Mouse (Mus musculus) cerebral cortex, adult 2 months (tissue): ENCODE measurements around the gene Ctc1.

Source experiments
- WGBS: fragments of 180-500 bp; shearing (Covaris S2); methylation state at CpG from one replicate; pipeline ENCODE4 v1.1.7; 2018; 5-methylcytosine and 5-hydroxymethylcytosine counted together

Gene Ctc1

GRCm38 (mm10) chr11:69008182-69009121, 7.3 kb upstream of the Ctc1 start, which contains the start of gene Pfas:
TSS of gene Pfas (minus strand) at chr11:69008460.
- WGBS = 7% methylated on average over 38 of the region's 38 CpGs

- WGBS = 96% methylated on average over 1 of the region's 1 CpGs
Observed at GRCm38 (mm10) chr11:69009508-69009907, 6.2 kb upstream of the Ctc1 start.

- 88% methylated on average over 15 of the region's 15 CpGs for WGBS
Observed at GRCm38 (mm10) chr11:69010400-69011323, 5.0 kb upstream of the Ctc1 start.

- WGBS = 64% methylated on average over 2 of the region's 2 CpGs
Observed at GRCm38 (mm10) chr11:69011445-69011844, 4.3 kb upstream of the Ctc1 start.

GRCm38 (mm10) chr11:69012071-69012601, 3.6 kb upstream of the Ctc1 start:
- 1% methylated on average over 18 of the region's 18 CpGs for WGBS

- WGBS = 64% methylated on average over 3 of the region's 3 CpGs
Observed at GRCm38 (mm10) chr11:69016755-69017154, 1.0 kb downstream of the Ctc1 start.

- WGBS = 93% methylated on average over 3 of the region's 3 CpGs
Observed at GRCm38 (mm10) chr11:69026562-69026961, 10.9 kb downstream of the Ctc1 start.

GRCm38 (mm10) chr11:69028805-69029204, 13.1 kb downstream of the Ctc1 start:
- 73% methylated on average over 2 of the region's 2 CpGs for WGBS

- 70% methylated on average over 9 of the region's 9 CpGs for WGBS
Observed at GRCm38 (mm10) chr11:69033552-69033951, 17.8 kb downstream of the Ctc1 start.

- 94% methylated on average over 3 of the region's 3 CpGs for WGBS
Observed at GRCm38 (mm10) chr11:69034585-69034984, 18.9 kb downstream of the Ctc1 start.

- WGBS = 84% methylated on average over 9 of the region's 9 CpGs
Observed at GRCm38 (mm10) chr11:69035411-69035810, 19.7 kb downstream of the Ctc1 start.

GRCm38 (mm10) chr11:69035849-69036248, 20.1 kb downstream of the Ctc1 start:
- 1% methylated on average over 8 of the region's 8 CpGs for WGBS

GRCm38 (mm10) chr11:69036486-69037230, 20.9 kb downstream of the Ctc1 start:
- WGBS = 6% methylated on average over 20 of the region's 20 CpGs

GRCm38 (mm10) chr11:69037231-69038061, 21.7 kb downstream of the Ctc1 start:
- 1% methylated on average over 34 of the region's 34 CpGs for WGBS

GRCm38 (mm10) chr11:69038173-69038572, 22.5 kb downstream of the Ctc1 start:
- WGBS = 79% methylated on average over 5 of the region's 5 CpGs

GRCm38 (mm10) chr11:69045531-69046394, 30.1 kb downstream of the Ctc1 start, which contains the start of gene Aurkb:
TSS of gene Aurkb (plus strand) at chr11:69045647.
- 1% methylated on average over 54 of the region's 54 CpGs for WGBS

GRCm38 (mm10) chr11:69046395-69046774, 30.7 kb downstream of the Ctc1 start:
- WGBS = 17% methylated on average over 9 of the region's 9 CpGs

- WGBS = 87% methylated on average over 12 of the region's 12 CpGs
Observed at GRCm38 (mm10) chr11:69047592-69047991, 31.9 kb downstream of the Ctc1 start.

GRCm38 (mm10) chr11:69048151-69048550, 32.4 kb downstream of the Ctc1 start:
- 93% methylated on average over 14 of the region's 14 CpGs for WGBS
